Mouse (Mus musculus) frontal cortex, postnatal 10 days (tissue): ENCODE results near the gene Batf.
"Not testable (repeated sequence)": the region's sequence is repeated elsewhere in the genome, so short reads cannot be mapped to it uniquely, and the experiment has no call there.

ENCODE experiments used
- DNase-seq, 2 experiments: peaks; one replicate each; pipeline ENCODE4 v3.0.0; 2022; ENCODE audit warnings: low spot score in 2 of 2, mixed read lengths in 1 of 2

Gene Batf

GRCm38 (mm10) chr12:85684411-85685275 is 1.8 kb upstream of the Batf start:
- DNase-seq: no peak

GRCm38 (mm10) chr12:85687217-85687533 is 706 bp downstream of the Batf start:
- DNase-seq: no peak

GRCm38 (mm10) chr12:85687846-85688245 is 1.4 kb downstream of the Batf start:
- no peak for DNase-seq

GRCm38 (mm10) chr12:85695787-85696186 is 9.3 kb downstream of the Batf start:
- DNase-seq: no peak

GRCm38 (mm10) chr12:85696436-85696835 is 10.0 kb downstream of the Batf start:
- DNase-seq: no peak

- DNase-seq: not testable (repeated sequence)
Observed at GRCm38 (mm10) chr12:85698179-85698578, 11.7 kb downstream of the Batf start.

- no peak for DNase-seq
Observed at GRCm38 (mm10) chr12:85700191-85700841, 13.8 kb downstream of the Batf start.

GRCm38 (mm10) chr12:85700842-85701223 is 14.4 kb downstream of the Batf start:
- DNase-seq: no peak

GRCm38 (mm10) chr12:85702166-85703055 is 15.9 kb downstream of the Batf start:
- DNase-seq: no peak

- no peak for DNase-seq
Observed at GRCm38 (mm10) chr12:85703507-85703906, 17.0 kb downstream of the Batf start.

GRCm38 (mm10) chr12:85704566-85704965 is 18.1 kb downstream of the Batf start:
- no peak for DNase-seq

- peak; percentile 44 to 55 for DNase-seq
Observed at GRCm38 (mm10) chr12:85705002-85705830, 18.7 kb downstream of the Batf start.

- no peak for DNase-seq
Observed at GRCm38 (mm10) chr12:85705831-85706530, 19.5 kb downstream of the Batf start.

GRCm38 (mm10) chr12:85706906-85707305 is 20.4 kb downstream of the Batf start:
- DNase-seq: no peak

- no peak for DNase-seq
Observed at GRCm38 (mm10) chr12:85707391-85707790, 20.9 kb downstream of the Batf start.

- no peak for DNase-seq
Observed at GRCm38 (mm10) chr12:85708556-85708955, 22.1 kb downstream of the Batf start.

- DNase-seq: no peak
Observed at GRCm38 (mm10) chr12:85710695-85711094, 24.2 kb downstream of the Batf start.

GRCm38 (mm10) chr12:85712587-85712986 is 26.1 kb downstream of the Batf start:
- DNase-seq: no peak

- DNase-seq: no peak
Observed at GRCm38 (mm10) chr12:85714126-85714525, 27.7 kb downstream of the Batf start.

- DNase-seq: no peak
Observed at GRCm38 (mm10) chr12:85725306-85725705, 38.8 kb downstream of the Batf start.
